8 mouse cellular contexts compared by ENCODE assay signal in genomic region chr4:62230769-62231168, GRCm38 (mm10). TPM values are rescaled to one million over a fixed set of nuclear protein-coding genes. Genes with fewer than 3 reads are reported as not detected.
DNase-seq lines count a peak whose midpoint lies in the region; ATAC-seq and TF ChIP-seq lines count a peak whose summit lies in the region.
"Had no signal": no experiment of that assay in that cellular context is flagged by ENCODE, and none has a peak within 500 bp of the region (broad histone marks: within the 10 kb centered on the region; RNA-seq: fewer than 3 reads in every experiment).

Zfp37 (minus strand) TSS chr4:62231047.

- no peaks in the 10 kb centered on the region for H3K36me3 ChIP-seq in forebrain, postnatal 0 days (ENCODE audit: insufficient read depth)
- H3K36me3 ChIP-seq in midbrain, embryonic 11.5 days (ENCODE audit: control insufficient read depth, insufficient read depth, low read length), result no peaks in the 10 kb centered on the region
- H3K36me3 ChIP-seq: liver, embryonic 15.5 days had no signal

- no peaks in the 10 kb centered on the region for H3K27me3 ChIP-seq in forebrain, postnatal 0 days (ENCODE audit: insufficient read depth, low read length)
- no peaks in the 10 kb centered on the region for H3K27me3 ChIP-seq in midbrain, embryonic 11.5 days (ENCODE audit: control insufficient read depth, insufficient read depth, low read length)
- H3K27me3 ChIP-seq: liver, embryonic 15.5 days had no signal

- intact Hi-C loops in left cerebral cortex, adult 2 months (cut with DNase I), result no loop called here

- H3K4me1 ChIP-seq in forebrain, postnatal 0 days (ENCODE audit: insufficient read depth), result no peaks in the 10 kb centered on the region
- H3K4me1 ChIP-seq in midbrain, embryonic 11.5 days (ENCODE audit: control insufficient read depth, insufficient read depth, low read length), result no peaks in the 10 kb centered on the region
- H3K4me1 ChIP-seq: liver, embryonic 15.5 days had no signal

- no peak within 1 kb of the TSS for H3K4me3 ChIP-seq in left cerebral cortex, adult 2 months
- no peak within 1 kb of the TSS for H3K4me3 ChIP-seq in forebrain, postnatal 0 days (ENCODE audit: low read depth, low read length)
- H3K4me3 ChIP-seq in midbrain, embryonic 11.5 days (ENCODE audit: low read depth, low read length), result no peak within 1 kb of the TSS
- H3K4me3 ChIP-seq: liver, embryonic 15.5 days had no signal

- TF ChIP-seq CTCF in left cerebral cortex, adult 2 months (IDR thresholded peaks at IDR 0.05), result no peak; the same call in none of the 2 replicates
- peak; percentile 31; the same call in 1 of the 2 replicates for TF ChIP-seq CTCF in forebrain, postnatal 0 days (IDR thresholded peaks at IDR 0.05; ENCODE audit: low read depth)

- no peaks in the 10 kb centered on the region for H3K9me3 ChIP-seq in forebrain, postnatal 0 days (ENCODE audit: low read length)
- H3K9me3 ChIP-seq in midbrain, embryonic 11.5 days (ENCODE audit: control insufficient read depth, low read length), result no peaks in the 10 kb centered on the region
- H3K9me3 ChIP-seq: liver, embryonic 15.5 days had no signal

- H3K4me2 ChIP-seq in forebrain, postnatal 0 days (ENCODE audit: low read depth), result no peak within 1 kb of the TSS
- H3K4me2 ChIP-seq in midbrain, embryonic 11.5 days, result no peak within 1 kb of the TSS
- H3K4me2 ChIP-seq: liver, embryonic 15.5 days had no signal

- no peak within 1 kb of the TSS for H3K27ac ChIP-seq in left cerebral cortex, adult 2 months
- no peak within 1 kb of the TSS for H3K27ac ChIP-seq in forebrain, postnatal 0 days (ENCODE audit: low read depth, low read length)
- no peak within 1 kb of the TSS for H3K27ac ChIP-seq in midbrain, embryonic 11.5 days (ENCODE audit: low read depth, low read length)
- H3K27ac ChIP-seq: liver, embryonic 15.5 days had no signal

- H3K9ac ChIP-seq in forebrain, postnatal 0 days, result no peak within 1 kb of the TSS
- H3K9ac ChIP-seq in midbrain, embryonic 11.5 days (ENCODE audit: low read length), result no peak within 1 kb of the TSS
- H3K9ac ChIP-seq: liver, embryonic 15.5 days had no signal

- ATAC-seq in forebrain, postnatal 0 days, result no peak
- no peak for ATAC-seq in midbrain, embryonic 11.5 days (ENCODE audit: low FRiP score)

- no peak for DNase-seq in left cerebral cortex, adult 2 months (ENCODE audit: extremely low spot score in 1 of 2, low spot score in 2 of 2)
- no peak for DNase-seq in left cerebral cortex, adult 11 months (ENCODE audit: low spot score)
- DNase-seq in adrenal gland, postnatal 25 days, result peak; percentile 9
- DNase-seq in forebrain, postnatal 0 days, result no peak
- DNase-seq in midbrain, embryonic 11.5 days (ENCODE audit: low spot score, missing footprints), result no peak
- no peak for DNase-seq in natural killer cell, adult 2 months (ENCODE audit: low spot score in 2 of 2)
- DNase-seq in cerebellum, adult 11-12 months, result no peak

- WGBS in forebrain, postnatal 0 days, result 77% methylated on average over 13 of the region's 13 CpGs
- 73% methylated on average over 13 of the region's 13 CpGs for whole genome bisulfite sequencing in midbrain, embryonic 11.5 days

RNA-seq across cellular contexts. Expression of gene Zfp37, which starts in this region (rescaled TPM):
- 10 to 100 TPM; 20.6 TPM for total RNA-seq in left cerebral cortex, adult 2 months (2021)
- 3.8 and 5.2 TPM in 2 replicates for total RNA-seq in adrenal gland, postnatal 25 days (2021)
- 24.2 and 30.1 TPM in 2 replicates for total RNA-seq in forebrain, postnatal 0 days (2014; rRNA removed)
- 11.2 and 14.6 TPM in 2 replicates for polyA plus RNA-seq in forebrain, postnatal 0 days (2015; fragmentation: Nextera tagmentation; extraction: Ambion mirVana)
- polyA plus RNA-seq in midbrain, embryonic 11.5 days (2014; fragmentation: Nextera tagmentation; extraction: Ambion mirVana), result 29.3 and 35.7 TPM in 2 replicates
